Mouse (Mus musculus) MEL (cell line): Measurements from ENCODE around the gene Gmppa.

ENCODE experiments used
- BHLHE40 ChIP-seq: IDR thresholded peaks from 2 replicates; pipeline ENCODE4 v1.6.1; 2012; ENCODE audit warnings: low read depth, mild to moderate bottlenecking, inconsistent platforms, low read length, improper control_type of control experiment, borderline replicate concordance
- CTCF ChIP-seq, 3 experiments: IDR thresholded peaks in 2 of 3; conservative IDR thresholded peaks in 1 of 3; 2 replicates each; pipeline ENCODE4 v1.5.1; 2011 to 2012; ENCODE audit warnings: low read length in 3 of 3, low read depth in 2 of 3, mild to moderate bottlenecking in 2 of 3, improper control_type of control experiment in 1 of 3, inconsistent platforms in 1 of 3, mixed read lengths in 1 of 3, moderate library complexity in 1 of 3; ENCODE audit not compliant: control insufficient read depth in 1 of 3, insufficient read depth in 1 of 3, poor library complexity in 1 of 3, severe bottlenecking in 1 of 3
- HCFC1 ChIP-seq: IDR thresholded peaks from 2 replicates; pipeline ENCODE4 v1.6.1; 2012; ENCODE audit warnings: low read depth, mild to moderate bottlenecking, inconsistent platforms, low read length, improper control_type of control experiment, moderate library complexity
- NELFE ChIP-seq: IDR thresholded peaks from 2 replicates; pipeline ENCODE4 v1.6.1; 2011; ENCODE audit warnings: low read depth, low read length, improper control_type of control experiment
- NRF1 ChIP-seq: IDR thresholded peaks from 2 replicates; pipeline ENCODE4 v1.6.1; 2014; ENCODE audit warnings: low read depth, mild to moderate bottlenecking, inconsistent platforms, low read length, improper control_type of control experiment, moderate library complexity; ENCODE audit not compliant: poor library complexity, insufficient read depth, severe bottlenecking
- USF1 ChIP-seq: IDR thresholded peaks from 2 replicates; pipeline ENCODE4 v1.6.1; 2014; ENCODE audit warnings: low read depth, mild to moderate bottlenecking, inconsistent platforms, low read length, improper control_type of control experiment, moderate library complexity
- USF2 ChIP-seq, 2 experiments: IDR thresholded peaks; 2 replicates each; pipeline ENCODE4 v1.6.1; 2011 to 2012; ENCODE audit warnings: improper control_type of control experiment in 2 of 2, low read length in 2 of 2, borderline replicate concordance in 1 of 2, inconsistent platforms in 1 of 2, low read depth in 1 of 2, mild to moderate bottlenecking in 1 of 2; ENCODE audit not compliant: insufficient read depth in 1 of 2
- ZC3H11A ChIP-seq: IDR thresholded peaks from 2 replicates; pipeline ENCODE4 v1.6.1; 2012; ENCODE audit warnings: low read depth, mild to moderate bottlenecking, inconsistent platforms, low read length, improper control_type of control experiment
- ZMIZ1 ChIP-seq: IDR thresholded peaks from 2 replicates; pipeline ENCODE4 v1.6.1; 2012; ENCODE audit warnings: low read depth, mild to moderate bottlenecking, inconsistent platforms, low read length, improper control_type of control experiment, moderate library complexity

- TF ChIP-seq USF2 (IDR thresholded peaks at IDR 0.05; ENCODE audit: borderline replicate concordance in 1 of 2, insufficient read depth in 1 of 2, low read depth in 1 of 2, low read length in 2 of 2) = no peak
- no peak for TF ChIP-seq NRF1
- no peak for TF ChIP-seq USF1
- no peak for TF ChIP-seq CTCF (IDR thresholded peaks at IDR 0.05 in 2 of 3, conservative IDR thresholded peaks at IDR 0.05 in 1 of 3; ENCODE audit: control insufficient read depth in 1 of 3, insufficient read depth in 1 of 3, low read depth in 2 of 3, low read length in 3 of 3, poor library complexity in 1 of 3, severe bottlenecking in 1 of 3)
- no peak for TF ChIP-seq ZMIZ1
- TF ChIP-seq HCFC1 = no peak
- TF ChIP-seq BHLHE40 = no peak
- no peak for TF ChIP-seq ZC3H11A
- TF ChIP-seq NELFE = no peak
Observed at GRCm38 (mm10) chr1:75486561-75486960, 50.8 kb downstream of the Gmppa start.
